Mouse (Mus musculus): ENCODE results near the gene Ell2. TPM values are rescaled to one million over a fixed set of nuclear protein-coding genes. Genes with fewer than 3 reads are reported as not detected.

Ell2 gene
- total and polyA plus RNA-seq, 2 experiments from 2014 or later: 2.2 to 3.5 TPM

DNA sequence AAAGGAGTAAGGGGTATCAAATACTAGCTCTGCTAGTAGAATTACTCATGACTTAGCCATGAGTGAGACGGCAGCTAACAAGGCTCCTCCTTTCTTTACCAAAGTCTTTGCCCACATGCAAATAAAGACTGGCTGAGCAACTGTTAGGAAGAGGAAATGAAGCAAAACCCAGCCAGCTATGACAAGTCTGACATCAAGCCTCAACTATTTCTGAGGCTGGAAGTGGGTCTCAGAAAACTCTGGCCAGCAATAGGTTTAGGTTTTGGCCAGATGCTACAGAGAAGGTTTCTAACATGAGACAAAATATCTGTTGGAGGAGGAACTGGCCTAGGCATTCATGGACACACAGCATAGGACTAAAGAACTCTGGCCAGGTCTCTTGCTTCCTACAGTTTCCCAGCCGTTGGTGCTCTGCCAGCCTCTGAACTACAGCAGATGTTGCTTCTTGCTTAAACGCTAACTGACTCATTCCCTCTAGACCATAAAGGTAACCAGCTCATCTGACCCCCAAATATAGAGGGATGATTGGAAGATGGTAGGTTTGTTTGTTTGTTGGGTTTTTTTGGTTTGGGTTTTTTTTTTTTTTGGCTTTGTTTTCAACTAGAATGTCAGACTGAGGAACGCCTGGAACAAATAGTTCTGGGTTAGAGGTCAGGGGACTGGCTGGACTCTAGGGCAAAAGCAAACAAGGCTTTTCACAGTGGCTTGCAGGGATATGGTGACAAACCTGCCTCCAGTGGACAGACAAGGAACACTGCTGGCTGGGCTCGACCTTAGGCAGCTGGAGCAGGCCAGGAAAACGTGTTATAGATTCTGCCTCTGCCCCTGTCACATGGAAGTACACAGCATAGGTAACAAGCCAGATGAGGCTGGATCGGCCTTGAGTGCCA, 92.1 kb downstream of the Ell2 start:
- whole genome bisulfite sequencing: 79% methylated on average over 7 of the region's 7 CpGs
- Histone ChIP-seq H3K4me1 (ENCODE audit: insufficient read depth, low read length) (no peaks in the 10 kb centered on the region), H3K9ac (replicated peaks; ENCODE audit: low read length, poor library complexity, severe bottlenecking) (no peak overlapping the region), H3K27me3 (ENCODE audit: insufficient read depth, low read length) (no peaks in the 10 kb centered on the region), H3K27ac (ENCODE audit: low read depth, low read length) (no peak overlapping the region), H3K4me3 (ENCODE audit: low read depth, low read length) (no peak overlapping the region), H3K4me2 (ENCODE audit: low read depth, low read length, poor library complexity, severe bottlenecking) (no peak overlapping the region), H3K9me3 (ENCODE audit: low read length) (no peaks in the 10 kb centered on the region), H3K36me3 (ENCODE audit: insufficient read depth, low read length) (no peaks in the 10 kb centered on the region)
- ATAC-seq (ENCODE audit: low FRiP score): no peak
- no peak for DNase-seq (ENCODE audit: low spot score)
- TF ChIP-seq CTCF (IDR thresholded peaks at IDR 0.05): peak; percentile 31

DNA sequence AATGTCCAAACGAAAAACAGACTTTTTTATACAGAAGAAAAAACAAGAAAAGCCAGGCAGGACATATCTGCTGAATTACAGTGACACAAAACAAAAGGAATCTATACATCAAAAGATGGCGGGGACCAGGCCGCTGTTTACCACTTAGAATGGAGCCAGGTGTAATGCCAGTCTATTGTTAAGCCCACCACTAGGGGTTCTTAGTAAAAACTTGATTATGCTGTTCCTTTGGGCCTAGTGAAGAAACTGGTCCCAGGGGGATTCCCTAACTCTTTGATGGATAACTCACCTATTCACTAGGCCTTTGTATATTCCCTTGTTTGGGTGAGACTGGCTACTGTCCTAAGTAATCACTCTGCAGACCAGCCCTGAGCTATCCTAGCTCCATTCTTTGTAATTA, 92.9 kb downstream of the Ell2 start:
- ATAC-seq (ENCODE audit: low FRiP score) (no peak), DNase-seq (ENCODE audit: low spot score) (no peak)
- Histone ChIP-seq H3K27ac (ENCODE audit: low read depth, low read length) (no peak overlapping the region), H3K27me3 (ENCODE audit: insufficient read depth, low read length) (no peaks in the 10 kb centered on the region), H3K36me3 (ENCODE audit: insufficient read depth, low read length) (no peaks in the 10 kb centered on the region), H3K4me3 (ENCODE audit: low read depth, low read length) (no peak overlapping the region), H3K9ac (replicated peaks; ENCODE audit: low read length, poor library complexity, severe bottlenecking) (no peak overlapping the region), H3K4me2 (ENCODE audit: low read depth, low read length, poor library complexity, severe bottlenecking) (no peak overlapping the region), H3K4me1 (ENCODE audit: insufficient read depth, low read length) (no peaks in the 10 kb centered on the region), H3K9me3 (ENCODE audit: low read length) (no peaks in the 10 kb centered on the region)
- no peak for TF ChIP-seq CTCF (IDR thresholded peaks at IDR 0.05)
- WGBS: 90% methylated on average over 3 of the region's 3 CpGs

DNA sequence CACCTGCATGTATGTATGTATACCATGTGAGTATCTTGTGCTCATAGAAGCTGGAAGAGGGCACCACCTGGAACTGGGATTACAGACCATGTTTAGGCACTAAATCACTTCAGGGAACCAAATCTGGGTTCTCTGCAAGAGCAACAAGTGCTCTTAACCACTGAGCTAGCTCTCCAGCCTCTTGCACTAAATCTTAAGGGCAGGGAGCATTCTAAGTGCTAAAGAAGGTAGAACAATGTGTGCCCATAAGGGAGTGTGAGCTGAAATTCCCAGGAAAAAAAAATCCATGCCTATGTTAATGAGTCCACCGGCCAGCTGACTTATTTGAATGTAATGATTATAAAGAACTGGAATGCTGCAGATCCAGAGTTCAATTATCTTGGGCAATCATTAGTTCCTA, 101.4 kb downstream of the Ell2 start:
- DNase-seq (ENCODE audit: low spot score) (no peak), ATAC-seq (ENCODE audit: low FRiP score) (no peak)
- no peak overlapping the region for H3K9ac ChIP-seq (replicated peaks; ENCODE audit: low read length, poor library complexity, severe bottlenecking)
- TF ChIP-seq CTCF (IDR thresholded peaks at IDR 0.05): no peak
- no peaks in the 10 kb centered on the region for H3K9me3 ChIP-seq (ENCODE audit: low read length)
- no peaks in the 10 kb centered on the region for H3K4me1 ChIP-seq (ENCODE audit: insufficient read depth, low read length)
- no peak overlapping the region for H3K27ac ChIP-seq (ENCODE audit: low read depth, low read length)
- H3K4me3 ChIP-seq (ENCODE audit: low read depth, low read length): no peak overlapping the region
- H3K27me3 ChIP-seq (ENCODE audit: insufficient read depth, low read length): no peaks in the 10 kb centered on the region
- no peak overlapping the region for H3K4me2 ChIP-seq (ENCODE audit: low read depth, low read length, poor library complexity, severe bottlenecking)
- WGBS: 83% methylated on average over 1 of the region's 1 CpGs
- no peaks in the 10 kb centered on the region for H3K36me3 ChIP-seq (ENCODE audit: insufficient read depth, low read length)

DNA sequence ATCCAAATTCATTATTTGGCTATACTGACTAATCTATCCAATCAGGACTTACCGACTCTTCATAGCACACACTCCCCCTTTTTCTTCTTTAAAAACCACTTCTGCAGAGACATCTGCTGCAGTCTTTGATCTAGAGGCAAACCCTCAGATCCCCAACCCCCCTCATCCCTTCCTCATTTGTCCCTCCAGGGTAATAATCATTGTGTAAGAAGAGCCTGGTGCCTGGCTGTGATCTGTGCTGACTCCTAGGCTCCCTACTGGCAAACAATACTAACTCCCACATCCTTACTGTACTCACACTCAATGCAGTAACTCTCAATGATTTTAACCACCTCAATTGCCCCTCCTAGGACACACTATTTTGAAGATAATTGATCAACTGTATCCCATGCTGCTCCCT, 103.4 kb downstream of the Ell2 start:
- Histone ChIP-seq H3K27me3 (ENCODE audit: insufficient read depth, low read length) (no peaks in the 10 kb centered on the region), H3K9me3 (ENCODE audit: low read length) (no peaks in the 10 kb centered on the region), H3K27ac (ENCODE audit: low read depth, low read length) (no peak overlapping the region), H3K4me2 (ENCODE audit: low read depth, low read length, poor library complexity, severe bottlenecking) (no peak overlapping the region), H3K36me3 (ENCODE audit: insufficient read depth, low read length) (no peaks in the 10 kb centered on the region), H3K4me3 (ENCODE audit: low read depth, low read length) (no peak overlapping the region), H3K4me1 (ENCODE audit: insufficient read depth, low read length) (no peaks in the 10 kb centered on the region), H3K9ac (replicated peaks; ENCODE audit: low read length, poor library complexity, severe bottlenecking) (no peak overlapping the region)
- WGBS: 71% methylated on average over 1 of the region's 1 CpGs
- no peak for TF ChIP-seq CTCF (IDR thresholded peaks at IDR 0.05)
- no peak for ATAC-seq (ENCODE audit: low FRiP score)
- DNase-seq (ENCODE audit: low spot score): no peak

DNA sequence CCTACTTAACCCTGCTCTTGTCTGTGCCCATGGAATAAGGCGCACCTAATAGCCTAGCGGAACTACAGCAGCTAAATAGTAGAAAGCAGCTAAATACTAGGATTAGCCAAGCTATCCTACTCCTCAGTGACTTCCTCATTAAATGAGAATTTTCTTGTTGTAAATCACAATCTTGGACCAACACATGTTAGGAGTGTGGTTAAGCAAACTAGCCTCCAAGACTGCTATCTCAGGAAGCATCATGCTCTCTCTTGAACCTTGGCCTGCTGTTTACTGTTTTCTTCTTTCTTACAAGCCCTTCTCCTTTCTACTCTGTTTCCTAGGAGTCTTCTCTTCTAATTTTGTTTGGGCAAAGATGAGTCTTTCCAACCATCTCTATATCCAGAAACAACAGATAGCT, 110.6 kb downstream of the Ell2 start:
- no peaks in the 10 kb centered on the region for H3K9me3 ChIP-seq (ENCODE audit: low read length)
- no peaks in the 10 kb centered on the region for H3K36me3 ChIP-seq (ENCODE audit: insufficient read depth, low read length)
- no peaks in the 10 kb centered on the region for H3K27me3 ChIP-seq (ENCODE audit: insufficient read depth, low read length)
- H3K4me2 ChIP-seq (ENCODE audit: low read depth, low read length, poor library complexity, severe bottlenecking): no peak overlapping the region
- H3K27ac ChIP-seq (ENCODE audit: low read depth, low read length): no peak overlapping the region
- H3K9ac ChIP-seq (replicated peaks; ENCODE audit: low read length, poor library complexity, severe bottlenecking): no peak overlapping the region
- 98% methylated on average over 2 of the region's 2 CpGs for WGBS
- ATAC-seq (ENCODE audit: low FRiP score) (no peak), DNase-seq (ENCODE audit: low spot score) (no peak)
- no peak overlapping the region for H3K4me3 ChIP-seq (ENCODE audit: low read depth, low read length)
- no peaks in the 10 kb centered on the region for H3K4me1 ChIP-seq (ENCODE audit: insufficient read depth, low read length)
- TF ChIP-seq CTCF (IDR thresholded peaks at IDR 0.05): no peak

DNA sequence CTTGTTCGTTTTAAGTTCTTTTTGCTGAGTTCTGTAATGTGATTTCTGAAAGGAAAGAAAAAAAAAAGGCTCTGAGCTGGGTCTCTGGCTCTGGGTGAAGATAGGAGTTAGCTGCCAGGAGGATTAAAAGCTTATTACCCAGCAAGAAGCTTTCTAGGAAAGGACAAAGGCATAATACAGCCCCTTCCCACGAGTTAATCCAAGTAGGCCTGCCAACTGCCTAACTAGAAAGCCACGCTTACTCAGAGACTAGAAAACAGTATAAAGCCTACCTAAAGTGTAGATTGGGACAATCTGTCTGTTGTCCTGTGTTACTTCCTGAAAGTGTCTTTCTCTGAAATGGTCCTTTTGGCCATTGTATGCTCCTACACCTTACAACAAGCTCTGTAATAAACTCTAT, 111.9 kb downstream of the Ell2 start:
- H3K4me1 ChIP-seq (ENCODE audit: insufficient read depth, low read length): no peaks in the 10 kb centered on the region
- no peaks in the 10 kb centered on the region for H3K9me3 ChIP-seq (ENCODE audit: low read length)
- no peaks in the 10 kb centered on the region for H3K36me3 ChIP-seq (ENCODE audit: insufficient read depth, low read length)
- H3K9ac ChIP-seq (replicated peaks; ENCODE audit: low read length, poor library complexity, severe bottlenecking): no peak overlapping the region
- TF ChIP-seq CTCF (IDR thresholded peaks at IDR 0.05): no peak
- no peaks in the 10 kb centered on the region for H3K27me3 ChIP-seq (ENCODE audit: insufficient read depth, low read length)
- H3K27ac ChIP-seq (ENCODE audit: low read depth, low read length): no peak overlapping the region
- WGBS: 16% methylated on average over 3 of the region's 3 CpGs
- ATAC-seq (ENCODE audit: low FRiP score) (0 out of 2 replicates have a peak, but pooled peaks have one; percentile 31), DNase-seq (ENCODE audit: low spot score) (peak; percentile 53)
- no peak overlapping the region for H3K4me2 ChIP-seq (ENCODE audit: low read depth, low read length, poor library complexity, severe bottlenecking)
- no peak overlapping the region for H3K4me3 ChIP-seq (ENCODE audit: low read depth, low read length)

Measured in midbrain, postnatal 0 days (tissue).